Mouse (Mus musculus) embryonic facial prominence, embryonic 12.5 days (tissue): Measurements from ENCODE around the gene Tmem101. TPM values are rescaled to one million over a fixed set of nuclear protein-coding genes. Genes with fewer than 3 reads are reported as not detected.

Experiments used
- ATAC-seq: fragments of 200-750 bp; cut with Nextera tagmentation; 2 replicates; pipeline ENCODE4 v1.8.0; 2017; ENCODE audit not compliant: insufficient number of reproducible peaks, insufficient read depth, low FRiP score, low TSS enrichment
- H3K27ac ChIP-seq: fragments of 300-500 bp; sonication (generic); 2 replicates; pipeline ENCODE4 v1.5.1; 2016; ENCODE audit warnings: mild to moderate bottlenecking
- H3K27me3 ChIP-seq: fragments of 300-500 bp; sonication (generic); 2 replicates; pipeline ENCODE4 v1.6.1; 2016; ENCODE audit warnings: mild to moderate bottlenecking, moderate library complexity
- H3K36me3 ChIP-seq: fragments of 300-500 bp; sonication (generic); 2 replicates; pipeline ENCODE4 v1.6.1; 2016; ENCODE audit warnings: mild to moderate bottlenecking
- H3K4me1 ChIP-seq: fragments of 300-500 bp; sonication (generic); 2 replicates; pipeline ENCODE4 v1.6.1; 2016
- H3K4me2 ChIP-seq: fragments of 300-500 bp; sonication (generic); replicated peaks from 2 replicates; pipeline ENCODE4 v1.6.1; 2016; ENCODE audit warnings: mild to moderate bottlenecking, moderate library complexity
- H3K4me3 ChIP-seq: fragments of 300-500 bp; sonication (generic); 2 replicates; pipeline ENCODE4 v1.5.1; 2016; ENCODE audit warnings: mild to moderate bottlenecking
- H3K9ac ChIP-seq: fragments of 300-500 bp; sonication (generic); 2 replicates; pipeline ENCODE4 v1.6.1; 2016; ENCODE audit warnings: mild to moderate bottlenecking, moderate library complexity
- H3K9me3 ChIP-seq: fragments of 300-500 bp; sonication (generic); 2 replicates; pipeline ENCODE4 v1.6.1; 2016; ENCODE audit warnings: mild to moderate bottlenecking, moderate library complexity
- WGBS: fragments of 180-500 bp; shearing (Covaris S2); methylation state at CpG from one replicate; pipeline ENCODE4 v1.1.7; 2016; 5-methylcytosine and 5-hydroxymethylcytosine counted together
- polyA plus RNA-seq: library from polyadenylated mRNA; unstranded; fragments of >200 nt; fragmentation: Nextera tagmentation; extraction: Ambion mirVana; gene quantifications from 2 replicates; pipeline ENCODE4 v1.2.1, GENCODE M21; 2016

Tmem101 gene
- 43.4 and 44.3 TPM in 2 replicates for polyA plus RNA-seq

GRCm38 (mm10) chr11:102156039-102156785, at the start of gene Tmem101:
Tmem101 (minus strand) TSS chr11:102156404.
- Histone ChIP-seq H3K4me3 (peak within 1 kb of the TSS; percentile 88), H3K9me3 (no peaks in the 10 kb centered on the region), H3K9ac (peak within 1 kb of the TSS; percentile 86), H3K27ac (peak within 1 kb of the TSS; percentile 83), H3K4me2 (peak within 1 kb of the TSS; percentile 91), H3K27me3 (no peaks in the 10 kb centered on the region), H3K4me1 (peaks cover 9% of the 10 kb centered on the region), H3K36me3 (peaks cover 20% of the 10 kb centered on the region)
- WGBS: under 1% methylated on average over 37 of the region's 37 CpGs
- peak; percentile 73; the same call in 1 of the 2 replicates for ATAC-seq

GRCm38 (mm10) chr11:102201408-102201821, 45.2 kb upstream of the Tmem101 start:
- no peak overlapping the region for H3K4me3 ChIP-seq
- WGBS: 69% methylated on average over 12 of the region's 12 CpGs
- H3K36me3 ChIP-seq: peaks cover 93% of the 10 kb centered on the region
- H3K4me2 ChIP-seq: no peak overlapping the region
- no peak overlapping the region for H3K9ac ChIP-seq
- no peak overlapping the region for H3K27ac ChIP-seq
- H3K9me3 ChIP-seq: no peaks in the 10 kb centered on the region
- no peak for ATAC-seq
- no peaks in the 10 kb centered on the region for H3K27me3 ChIP-seq
- H3K4me1 ChIP-seq: peaks cover under 1% of the 10 kb centered on the region; the same call in 1 of the 2 replicates

GRCm38 (mm10) chr11:102199856-102200255, 43.7 kb upstream of the Tmem101 start:
- Histone ChIP-seq H3K4me2 (no peak overlapping the region), H3K9ac (no peak overlapping the region), H3K4me1 (no peaks in the 10 kb centered on the region), H3K4me3 (no peak overlapping the region), H3K27ac (no peak overlapping the region), H3K9me3 (no peaks in the 10 kb centered on the region), H3K36me3 (peaks cover 94% of the 10 kb centered on the region), H3K27me3 (no peaks in the 10 kb centered on the region)
- WGBS: 72% methylated on average over 9 of the region's 9 CpGs
- ATAC-seq: no peak

- WGBS: 68% methylated on average over 6 of the region's 6 CpGs
- peaks cover 93% of the 10 kb centered on the region for H3K36me3 ChIP-seq
These were observed 42.0 kb upstream of the Tmem101 start for GRCm38 (mm10) chr11:102198245-102198644.

GRCm38 (mm10) chr11:102196018-102196797, 40.0 kb upstream of the Tmem101 start:
- WGBS: 86% methylated on average over 21 of the region's 21 CpGs
- no peak overlapping the region; the same call in 1 of the 2 replicates for H3K9ac ChIP-seq
- ATAC-seq: no peak
- peaks cover 87% of the 10 kb centered on the region for H3K36me3 ChIP-seq
- H3K27ac ChIP-seq: no peak overlapping the region
- no peaks in the 10 kb centered on the region for H3K9me3 ChIP-seq
- H3K4me2 ChIP-seq: no peak overlapping the region
- no peak overlapping the region for H3K4me3 ChIP-seq
- peaks cover 2% of the 10 kb centered on the region for H3K4me1 ChIP-seq
- no peaks in the 10 kb centered on the region for H3K27me3 ChIP-seq

More at GRCm38 (mm10) chr11:102198245-102198644, 42.0 kb upstream of the Tmem101 start:
- H3K4me3 ChIP-seq: no peak overlapping the region
- no peaks in the 10 kb centered on the region for H3K4me1 ChIP-seq
- no peak overlapping the region for H3K4me2 ChIP-seq
- no peaks in the 10 kb centered on the region for H3K27me3 ChIP-seq
- ATAC-seq: no peak
- H3K9me3 ChIP-seq: no peaks in the 10 kb centered on the region
- no peak overlapping the region for H3K27ac ChIP-seq
- no peak overlapping the region for H3K9ac ChIP-seq

GRCm38 (mm10) chr11:102193657-102194440, 37.6 kb upstream of the Tmem101 start:
- peaks cover 63% of the 10 kb centered on the region for H3K36me3 ChIP-seq
- WGBS: 85% methylated on average over 9 of the region's 9 CpGs
- no peak overlapping the region for H3K9ac ChIP-seq

GRCm38 (mm10) chr11:102190848-102191247, 34.6 kb upstream of the Tmem101 start:
- no peaks in the 10 kb centered on the region for H3K27me3 ChIP-seq
- WGBS: 41% methylated on average over 4 of the region's 4 CpGs
- peak overlapping the region; percentile 59; the same call in 1 of the 2 replicates for H3K4me3 ChIP-seq
- no peak for ATAC-seq
- H3K9ac ChIP-seq: peak overlapping the region; percentile 19; the same call in 1 of the 2 replicates
- H3K4me2 ChIP-seq: peak overlapping the region; percentile 84
- peaks cover 13% of the 10 kb centered on the region for H3K4me1 ChIP-seq
- H3K9me3 ChIP-seq: no peaks in the 10 kb centered on the region
- H3K36me3 ChIP-seq: peaks cover 36% of the 10 kb centered on the region
- no peak overlapping the region for H3K27ac ChIP-seq

More at GRCm38 (mm10) chr11:102193657-102194440, 37.6 kb upstream of the Tmem101 start:
- Histone ChIP-seq H3K27me3 (no peaks in the 10 kb centered on the region), H3K27ac (no peak overlapping the region), H3K4me3 (no peak overlapping the region), H3K9me3 (no peaks in the 10 kb centered on the region), H3K4me2 (no peak overlapping the region), H3K4me1 (peaks cover 12% of the 10 kb centered on the region)
- ATAC-seq: no peak

GRCm38 (mm10) chr11:102189461-102190436, 33.5 kb upstream of the Tmem101 start, which contains the start of gene G6pc3:
G6pc3 (plus strand) TSS chr11:102189620.
- H3K9me3 ChIP-seq: no peaks in the 10 kb centered on the region
- H3K27me3 ChIP-seq: no peaks in the 10 kb centered on the region
- peaks cover 16% of the 10 kb centered on the region for H3K4me1 ChIP-seq
- peak within 1 kb of the TSS; percentile 84 for H3K4me2 ChIP-seq
- peak; percentile 81 for ATAC-seq
- H3K27ac ChIP-seq: peak within 1 kb of the TSS; percentile 63
- H3K9ac ChIP-seq: peak within 1 kb of the TSS; percentile 67
- 2% methylated on average over 50 of the region's 50 CpGs for WGBS
- H3K36me3 ChIP-seq: peaks cover 26% of the 10 kb centered on the region
- peak within 1 kb of the TSS; percentile 59 for H3K4me3 ChIP-seq

GRCm38 (mm10) chr11:102188980-102189379, 32.8 kb upstream of the Tmem101 start:
- H3K9me3 ChIP-seq: no peaks in the 10 kb centered on the region
- H3K9ac ChIP-seq: peak overlapping the region; percentile 67
- no peak for ATAC-seq
- H3K27me3 ChIP-seq: no peaks in the 10 kb centered on the region
- peak overlapping the region; percentile 63 for H3K27ac ChIP-seq
- H3K4me2 ChIP-seq: peak overlapping the region; percentile 84
- H3K36me3 ChIP-seq: peaks cover 19% of the 10 kb centered on the region
- peak overlapping the region; percentile 59 for H3K4me3 ChIP-seq
- peaks cover 19% of the 10 kb centered on the region for H3K4me1 ChIP-seq
- 69% methylated on average over 6 of the region's 6 CpGs for WGBS

- Histone ChIP-seq H3K4me2 (no peak overlapping the region), H3K27ac (no peak overlapping the region), H3K27me3 (no peaks in the 10 kb centered on the region), H3K36me3 (peaks cover 11% of the 10 kb centered on the region), H3K4me3 (0 out of 2 replicates have a peak overlapping the region, but pooled peaks have one; percentile 92), H3K4me1 (peaks cover 27% of the 10 kb centered on the region), H3K9ac (no peak overlapping the region), H3K9me3 (no peaks in the 10 kb centered on the region)
- no peak for ATAC-seq
- WGBS: 90% methylated on average over 1 of the region's 1 CpGs
These were observed 30.0 kb upstream of the Tmem101 start for GRCm38 (mm10) chr11:102186235-102186634.
